Mouse (Mus musculus) T-helper 1 cell (primary cell): ENCODE measurements around the gene Vps37c.

Experiments used
- in situ Hi-C: fragments of 300-600 bp; cut with MboI, MseI; formaldehyde crosslinking; loops from one replicate; pipeline ENCODE4 v1.15.1; 2025; ENCODE audit warnings: high pct_unique_total_duplicates

The Vps37c gene

GRCm38 (mm10) chr19:10738038-10738437, 49.5 kb downstream of the Vps37c start:
- in situ Hi-C loops, result loop anchor here (5.0 to 25.0 kb wide), 3 partner anchors 49 to 1976 kb away; partner anchors contain the start of genes Nxf1, Tmem179b and Tmem223

- in situ Hi-C loops, result loop anchor here (5.0 to 25.0 kb wide), 3 partner anchors 48 to 1977 kb away; partner anchors contain the start of genes Nxf1, Tmem179b and Tmem223
These were observed 50.3 kb downstream of the Vps37c start, which contains the start of gene Cd5 for GRCm38 (mm10) chr19:10738811-10739210. Gene Cd5, minus strand, starts transcription at chr19:10739002.

DNA sequence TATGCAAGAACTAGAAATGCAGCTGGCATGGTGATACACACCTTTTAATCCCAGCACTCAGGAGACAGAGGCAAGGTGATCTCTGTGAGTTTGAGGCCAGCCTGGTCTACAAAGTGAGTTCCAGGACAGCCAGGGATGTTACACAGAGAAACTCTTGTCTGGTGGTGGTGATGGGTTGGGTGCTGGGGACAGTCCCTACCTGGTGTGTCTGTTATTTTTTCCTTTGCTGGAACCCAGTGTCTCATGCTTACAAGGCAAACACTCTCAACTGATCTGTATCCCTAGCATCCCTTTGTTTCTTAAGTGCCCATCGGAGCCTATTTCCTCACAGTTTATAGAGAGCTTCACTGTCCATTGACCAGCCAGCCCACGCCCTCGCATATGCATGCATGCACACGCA, 51.4 kb downstream of the Vps37c start:
- in situ Hi-C loops, result loop anchor here (5.0 to 25.0 kb wide), 3 partner anchors 47 to 1978 kb away; partner anchors contain the start of genes Nxf1, Tmem179b and Tmem223

- in situ Hi-C loops, result loop anchor here (25.0 kb wide), 1 partner anchor 1979 kb away; the partner anchor contains the start of genes Nxf1, Tmem179b and Tmem223
These were observed 52.3 kb downstream of the Vps37c start for GRCm38 (mm10) chr19:10740641-10741440.

DNA sequence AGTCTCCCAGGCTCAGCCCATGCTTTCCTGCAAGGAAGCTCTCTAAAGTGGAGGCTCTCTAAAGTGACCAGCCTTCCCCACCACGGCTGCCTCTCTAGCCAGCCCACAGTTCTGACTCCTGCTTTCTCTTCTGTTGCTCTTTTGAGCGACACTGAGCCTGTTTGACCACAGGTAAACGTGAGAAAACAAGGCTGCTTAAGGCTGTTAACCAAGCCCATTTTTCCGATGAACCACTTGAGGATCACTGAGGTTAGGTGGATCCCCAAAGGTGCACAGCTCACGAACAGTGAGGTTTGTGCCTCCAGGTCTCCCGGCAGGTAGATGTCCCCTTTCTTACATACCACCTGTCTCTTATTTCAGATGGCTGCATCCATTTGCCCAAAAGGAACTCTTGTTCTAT, 53.6 kb downstream of the Vps37c start:
- in situ Hi-C loops, result loop anchor here (25.0 kb wide), 1 partner anchor 1980 kb away; the partner anchor contains the start of genes Nxf1, Tmem179b and Tmem223

DNA sequence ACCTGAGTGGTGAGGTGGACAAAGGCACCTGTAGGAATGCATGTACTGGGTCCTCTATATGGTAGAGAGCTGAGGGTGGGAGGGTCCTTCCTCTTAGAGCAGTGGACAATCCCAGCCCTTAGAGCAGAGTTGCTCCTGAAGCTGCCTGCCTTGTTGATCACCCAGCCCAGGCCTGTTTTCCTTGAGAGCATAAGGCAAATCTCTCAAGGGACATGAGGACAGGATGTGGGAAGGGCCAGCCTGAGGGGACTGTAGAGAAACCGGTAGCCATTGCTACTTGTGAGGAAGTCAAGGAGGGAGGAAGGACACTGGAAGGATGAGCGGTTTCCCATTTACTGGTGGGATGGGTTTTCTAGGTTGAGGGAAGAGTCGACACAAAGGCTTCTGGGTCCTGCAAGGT, 54.0 kb downstream of the Vps37c start:
- in situ Hi-C loops, result loop anchor here (25.0 kb wide), 1 partner anchor 1980 kb away; the partner anchor contains the start of genes Nxf1, Tmem179b and Tmem223

GRCm38 (mm10) chr19:10747182-10747581, 58.6 kb downstream of the Vps37c start:
- in situ Hi-C loops, result loop anchor here (25.0 kb wide), 1 partner anchor 1985 kb away; the partner anchor contains the start of genes Nxf1, Tmem179b and Tmem223

GRCm38 (mm10) chr19:10747718-10748117, 59.2 kb downstream of the Vps37c start:
- in situ Hi-C loops, result loop anchor here (25.0 kb wide), 1 partner anchor 1985 kb away; the partner anchor contains the start of genes Nxf1, Tmem179b and Tmem223

- in situ Hi-C loops, result loop anchor here (25.0 kb wide), 1 partner anchor 1986 kb away; the partner anchor contains the start of genes Nxf1, Tmem179b and Tmem223
These were observed 60.0 kb downstream of the Vps37c start for GRCm38 (mm10) chr19:10748401-10749102.

GRCm38 (mm10) chr19:10749295-10749694, 60.8 kb downstream of the Vps37c start:
- in situ Hi-C loops, result loop anchor here (25.0 kb wide), 1 partner anchor 1987 kb away; the partner anchor contains the start of genes Nxf1, Tmem179b and Tmem223

- in situ Hi-C loops, result no loop called here
These were observed 61.6 kb downstream of the Vps37c start for GRCm38 (mm10) chr19:10750161-10750560.

GRCm38 (mm10) chr19:10751607-10752006, 63.1 kb downstream of the Vps37c start:
- in situ Hi-C loops, result no loop called here

DNA sequence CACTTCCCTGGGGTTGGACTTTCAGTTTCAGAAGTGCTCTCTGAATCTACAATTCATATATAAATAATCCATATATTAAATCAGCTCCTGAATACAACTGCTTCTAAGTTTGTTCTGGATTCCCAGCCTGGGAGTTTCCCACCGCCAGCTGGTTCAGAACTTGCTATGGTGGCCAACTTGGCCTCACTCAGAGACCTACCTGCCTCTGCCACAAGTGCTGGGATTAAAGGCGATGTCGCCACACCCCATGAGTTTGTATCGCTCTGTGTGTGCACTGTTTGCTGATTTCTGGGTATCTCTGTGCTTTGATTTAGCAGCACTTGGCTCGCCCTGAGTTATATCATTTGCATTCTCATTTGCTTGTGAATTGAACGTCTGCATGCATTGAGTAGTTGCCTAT, 63.6 kb downstream of the Vps37c start:
- in situ Hi-C loops, result no loop called here

GRCm38 (mm10) chr19:10752646-10753045, 64.1 kb downstream of the Vps37c start:
- in situ Hi-C loops, result no loop called here

GRCm38 (mm10) chr19:10757125-10757524, 68.6 kb downstream of the Vps37c start:
- in situ Hi-C loops, result no loop called here

DNA sequence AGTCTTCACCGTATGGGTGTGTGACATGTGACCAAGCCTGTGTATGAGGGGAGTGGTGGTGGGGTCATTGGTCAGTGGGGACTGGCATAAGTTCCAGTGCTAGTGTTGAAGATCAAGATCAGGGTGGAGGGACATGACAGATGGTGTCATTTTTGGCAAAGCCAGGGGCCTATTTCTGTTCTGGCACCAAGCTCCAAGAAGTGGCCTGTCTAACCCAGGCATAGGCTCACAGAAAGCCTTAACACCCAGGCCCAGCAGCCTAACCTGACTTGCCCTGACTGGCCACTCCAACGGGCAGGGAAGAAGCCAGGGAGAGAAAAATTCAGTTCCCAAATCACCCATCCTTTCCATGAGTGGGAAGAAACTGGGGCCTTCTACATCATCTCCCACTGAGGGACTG, 69.0 kb downstream of the Vps37c start:
- in situ Hi-C loops, result no loop called here

DNA sequence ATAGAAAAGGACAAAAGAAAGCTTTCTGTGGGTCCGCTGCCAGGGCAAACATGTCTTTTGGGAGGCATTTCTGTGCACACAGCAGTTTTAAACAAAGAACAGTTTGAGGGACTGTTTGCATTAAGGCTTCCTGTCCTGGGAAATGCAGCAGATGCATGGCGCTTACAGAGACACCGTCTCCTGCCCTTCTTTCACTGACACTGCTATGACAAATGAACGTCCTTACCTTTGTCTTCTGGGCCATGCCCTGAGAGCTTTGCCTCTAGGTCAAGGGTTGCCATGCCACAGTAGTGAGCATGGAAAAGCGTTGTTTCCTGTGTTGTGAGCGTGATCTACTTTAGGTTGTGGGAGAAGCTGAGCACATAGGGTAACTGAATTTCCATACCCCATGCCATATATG, 70.2 kb downstream of the Vps37c start:
- in situ Hi-C loops, result no loop called here

- in situ Hi-C loops, result no loop called here
These were observed 71.0 kb downstream of the Vps37c start for GRCm38 (mm10) chr19:10759525-10759924.

DNA sequence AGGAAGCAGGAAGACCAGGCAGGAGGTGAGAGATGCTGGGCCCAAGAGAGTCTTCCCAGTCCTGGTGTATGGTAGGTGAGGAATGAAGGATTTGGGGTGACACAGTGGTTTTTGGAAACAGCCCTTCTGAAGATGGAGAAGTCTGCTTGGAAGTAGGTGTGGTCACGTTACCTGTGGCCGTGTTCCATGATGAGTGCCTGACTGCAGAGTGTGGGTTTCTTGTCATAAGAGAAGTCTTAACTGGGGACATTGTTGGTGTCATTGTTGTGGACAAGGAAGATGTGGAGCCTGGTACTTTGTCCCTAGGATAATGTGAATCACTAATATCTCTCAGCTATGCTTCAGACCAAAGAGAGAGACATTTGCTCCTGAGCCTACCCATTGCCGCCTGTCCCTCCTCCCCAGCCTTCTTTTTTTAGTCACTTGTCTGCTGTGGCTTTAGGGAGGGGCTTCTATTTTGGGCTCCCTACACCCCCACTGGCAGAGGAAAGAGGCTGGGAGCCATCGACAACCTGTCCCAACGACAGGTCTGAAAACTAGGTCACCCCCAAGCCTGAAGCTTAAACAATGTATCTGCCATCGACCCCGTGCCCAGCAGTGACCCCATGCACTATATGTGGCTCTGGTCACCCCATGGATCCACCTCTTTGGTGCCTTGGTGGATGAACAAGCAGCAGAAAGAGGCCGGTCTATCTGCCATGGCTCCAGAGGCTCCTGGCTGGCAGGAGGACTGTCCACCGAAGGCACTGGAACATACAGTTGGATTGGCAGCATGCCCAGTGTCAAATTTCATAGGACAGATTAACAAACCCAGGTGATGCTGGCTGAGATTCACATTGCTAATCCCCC, 71.7 kb downstream of the Vps37c start:
- in situ Hi-C loops, result no loop called here

GRCm38 (mm10) chr19:10761794-10762415, 73.4 kb downstream of the Vps37c start:
- in situ Hi-C loops, result no loop called here
